Mouse (Mus musculus): Measurements from ENCODE around the gene Cdhr1. TPM values are rescaled to one million over a fixed set of nuclear protein-coding genes. Genes with fewer than 3 reads are reported as not detected.
A peak's percentile ranks its signal among the peaks of the same experiment; 100 is the strongest.

The Cdhr1 gene
- polyA plus RNA-seq, 1 experiment from 2014 or later = 5.0 TPM

DNA sequence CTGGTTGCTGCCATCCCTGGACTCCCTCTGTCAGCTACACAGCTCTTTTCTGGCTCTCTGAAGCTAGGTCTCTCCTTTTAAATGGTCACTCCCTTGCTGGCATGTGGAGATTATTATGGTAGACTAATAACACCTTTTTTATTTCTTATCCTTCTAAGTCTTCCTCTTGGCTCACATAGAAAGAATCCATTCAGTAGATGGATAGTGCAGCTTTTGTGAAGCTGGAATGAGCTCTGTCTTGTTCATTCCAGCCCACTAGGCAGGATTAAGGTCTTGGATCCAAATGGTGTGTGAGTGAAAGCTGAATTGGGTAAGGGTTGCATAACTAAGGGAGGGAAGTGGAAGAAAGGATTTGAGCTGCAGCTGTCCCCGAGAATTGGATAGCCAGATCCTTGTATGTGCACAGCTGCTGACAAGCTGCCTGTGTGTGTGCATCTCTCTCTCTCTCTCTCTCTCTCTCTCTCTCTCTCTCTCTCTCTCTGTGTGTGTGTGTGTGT is 49.2 kb downstream of the Cdhr1 start, which contains the start of gene Rgr:
Gene Rgr (minus strand): TSS at position 51 of the 497 bp plus-strand sequence.
- Histone ChIP-seq H3K9ac (ENCODE audit: low read depth, low read length) (no peak within 1 kb of the TSS), H3K36me3 (ENCODE audit: control insufficient read depth, insufficient read depth, low read length) (no peaks in the 10 kb centered on the region), H3K27ac (ENCODE audit: low read length) (no peak within 1 kb of the TSS), H3K4me3 (ENCODE audit: low read depth, low read length) (no peak within 1 kb of the TSS), H3K27me3 (ENCODE audit: control insufficient read depth, insufficient read depth, low read depth, low read length) (no peaks in the 10 kb centered on the region), H3K9me3 (replicated peaks; ENCODE audit: control insufficient read depth, low read length, poor library complexity, severe bottlenecking) (no peaks in the 10 kb centered on the region), H3K4me1 (ENCODE audit: control insufficient read depth, insufficient read depth, low read length) (no peaks in the 10 kb centered on the region), H3K4me2 (ENCODE audit: low read length) (no peak within 1 kb of the TSS)
- no peak for ATAC-seq
- 25% methylated on average over 1 of the region's 1 CpGs for WGBS

GRCm38 (mm10) chr14:37034432-37034831 is 63.7 kb downstream of the Cdhr1 start:
- H3K27ac ChIP-seq (ENCODE audit: low read length) = no peak overlapping the region

DNA sequence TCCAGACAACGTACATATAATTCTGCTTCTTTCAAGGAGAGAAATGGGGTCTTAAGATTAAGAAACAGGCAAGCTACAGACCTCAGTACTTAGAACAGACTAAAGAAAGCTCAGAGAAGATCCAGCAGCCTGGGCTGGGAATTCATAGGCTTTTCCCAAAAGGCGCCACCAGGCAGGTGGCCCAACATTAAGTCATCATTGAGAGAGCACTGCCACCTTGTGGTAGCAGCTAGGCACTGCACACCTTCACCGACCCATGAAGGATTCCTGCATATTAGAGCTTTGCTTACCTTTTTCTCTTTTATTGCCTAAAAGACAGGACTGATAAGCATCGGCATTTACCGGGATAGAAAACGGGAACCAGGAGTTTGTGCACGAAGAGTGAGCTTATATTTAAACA is 64.9 kb downstream of the Cdhr1 start:
- Histone ChIP-seq H3K9me3 (replicated peaks; ENCODE audit: control insufficient read depth, low read length, poor library complexity, severe bottlenecking) (no peaks in the 10 kb centered on the region), H3K4me1 (ENCODE audit: control insufficient read depth, insufficient read depth, low read length) (peaks cover 4% of the 10 kb centered on the region; the same call in 1 of the 2 replicates), H3K36me3 (ENCODE audit: control insufficient read depth, insufficient read depth, low read length) (no peaks in the 10 kb centered on the region), H3K27ac (ENCODE audit: low read length) (no peak overlapping the region), H3K4me3 (ENCODE audit: low read depth, low read length) (no peak overlapping the region), H3K4me2 (ENCODE audit: low read length) (no peak overlapping the region), H3K27me3 (ENCODE audit: control insufficient read depth, insufficient read depth, low read depth, low read length) (no peaks in the 10 kb centered on the region), H3K9ac (ENCODE audit: low read depth, low read length) (no peak overlapping the region)
- ATAC-seq = peak; percentile 56
- 15% methylated on average over 7 of the region's 7 CpGs for WGBS

More at GRCm38 (mm10) chr14:37034432-37034831, 63.7 kb downstream of the Cdhr1 start:
- no peak overlapping the region for H3K4me2 ChIP-seq (ENCODE audit: low read length)
- H3K27me3 ChIP-seq (ENCODE audit: control insufficient read depth, insufficient read depth, low read depth, low read length) = no peaks in the 10 kb centered on the region
- H3K9ac ChIP-seq (ENCODE audit: low read depth, low read length) = no peak overlapping the region
- no peak overlapping the region for H3K4me3 ChIP-seq (ENCODE audit: low read depth, low read length)
- H3K9me3 ChIP-seq (replicated peaks; ENCODE audit: control insufficient read depth, low read length, poor library complexity, severe bottlenecking) = no peaks in the 10 kb centered on the region
- ATAC-seq = no peak
- 57% methylated on average over 5 of the region's 5 CpGs for WGBS
- peaks cover 4% of the 10 kb centered on the region; the same call in 1 of the 2 replicates for H3K4me1 ChIP-seq (ENCODE audit: control insufficient read depth, insufficient read depth, low read length)
- H3K36me3 ChIP-seq (ENCODE audit: control insufficient read depth, insufficient read depth, low read length) = no peaks in the 10 kb centered on the region

DNA sequence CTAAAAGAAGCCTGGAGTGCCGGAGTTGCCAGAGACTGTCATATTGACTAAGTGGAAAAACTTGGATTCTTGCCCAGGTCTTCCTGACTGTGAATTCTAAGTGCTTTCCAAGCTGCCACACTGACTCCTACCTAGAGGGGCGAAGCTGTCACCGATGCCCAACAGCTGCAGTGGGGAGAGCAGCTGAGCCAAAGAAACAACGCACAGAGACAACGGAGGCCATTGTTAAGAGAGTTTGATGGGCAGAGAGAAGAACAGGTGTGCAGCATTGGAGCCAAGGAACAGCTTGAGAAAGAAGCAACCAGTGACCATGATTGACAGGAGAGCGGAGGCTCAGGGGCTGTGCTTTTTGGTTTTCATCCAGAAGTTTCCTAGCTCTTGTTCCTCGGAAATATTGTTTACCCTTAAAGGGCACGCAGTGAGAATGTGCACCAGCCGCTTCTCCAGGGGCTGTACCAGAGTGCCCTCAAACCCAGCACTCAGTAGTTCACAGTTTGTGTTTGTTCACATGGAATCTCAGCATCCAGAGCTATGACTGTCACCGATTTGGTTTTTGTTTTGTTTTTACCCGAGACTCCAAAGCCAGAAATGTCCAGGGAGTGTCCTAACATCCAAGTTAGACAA is 65.6 kb downstream of the Cdhr1 start:
- no peak overlapping the region for H3K27ac ChIP-seq (ENCODE audit: low read length)
- H3K27me3 ChIP-seq (ENCODE audit: control insufficient read depth, insufficient read depth, low read depth, low read length) = no peaks in the 10 kb centered on the region
- H3K4me2 ChIP-seq (ENCODE audit: low read length) = no peak overlapping the region
- no peaks in the 10 kb centered on the region for H3K36me3 ChIP-seq (ENCODE audit: control insufficient read depth, insufficient read depth, low read length)
- peak; percentile 66; the same call in 1 of the 2 replicates for ATAC-seq
- no peak overlapping the region for H3K9ac ChIP-seq (ENCODE audit: low read depth, low read length)
- H3K4me1 ChIP-seq (ENCODE audit: control insufficient read depth, insufficient read depth, low read length) = peaks cover 4% of the 10 kb centered on the region; the same call in 1 of the 2 replicates
- 57% methylated on average over 11 of the region's 11 CpGs for WGBS
- H3K9me3 ChIP-seq (replicated peaks; ENCODE audit: control insufficient read depth, low read length, poor library complexity, severe bottlenecking) = no peaks in the 10 kb centered on the region
- H3K4me3 ChIP-seq (ENCODE audit: low read depth, low read length) = no peak overlapping the region

DNA sequence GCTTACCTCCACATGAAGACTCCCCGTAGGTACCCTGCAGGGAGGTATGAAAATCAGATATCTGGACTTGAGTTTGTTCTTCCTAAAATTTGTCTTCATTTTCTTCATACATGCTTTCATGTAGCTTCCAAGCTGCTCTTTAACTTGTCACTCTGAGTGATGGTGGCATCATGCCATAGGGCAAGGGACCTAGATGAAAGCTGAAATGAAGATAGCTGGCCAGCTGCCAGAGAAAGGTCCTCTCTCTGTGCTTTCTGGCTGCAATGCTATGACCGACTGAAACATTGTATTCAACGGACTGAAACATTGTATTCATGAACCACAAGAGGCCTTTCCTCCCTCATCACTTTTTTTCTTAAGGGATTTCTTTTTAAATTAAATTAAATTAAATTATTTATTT is 69.6 kb downstream of the Cdhr1 start:
- 83% methylated on average over 3 of the region's 3 CpGs for WGBS
- Histone ChIP-seq H3K36me3 (ENCODE audit: control insufficient read depth, insufficient read depth, low read length) (no peaks in the 10 kb centered on the region), H3K27ac (ENCODE audit: low read length) (no peak overlapping the region), H3K9me3 (replicated peaks; ENCODE audit: control insufficient read depth, low read length, poor library complexity, severe bottlenecking) (no peaks in the 10 kb centered on the region), H3K4me1 (ENCODE audit: control insufficient read depth, insufficient read depth, low read length) (peaks cover 4% of the 10 kb centered on the region; the same call in 1 of the 2 replicates), H3K4me2 (ENCODE audit: low read length) (no peak overlapping the region), H3K9ac (ENCODE audit: low read depth, low read length) (no peak overlapping the region), H3K4me3 (ENCODE audit: low read depth, low read length) (no peak overlapping the region), H3K27me3 (ENCODE audit: control insufficient read depth, insufficient read depth, low read depth, low read length) (no peaks in the 10 kb centered on the region)
- no peak for ATAC-seq

- H3K9ac ChIP-seq (ENCODE audit: low read depth, low read length) = no peak overlapping the region
- H3K4me2 ChIP-seq (ENCODE audit: low read length) = no peak overlapping the region
- no peaks in the 10 kb centered on the region for H3K36me3 ChIP-seq (ENCODE audit: control insufficient read depth, insufficient read depth, low read length)
- H3K27me3 ChIP-seq (ENCODE audit: control insufficient read depth, insufficient read depth, low read depth, low read length) = no peaks in the 10 kb centered on the region
- peaks cover 2% of the 10 kb centered on the region; the same call in 1 of the 2 replicates for H3K4me1 ChIP-seq (ENCODE audit: control insufficient read depth, insufficient read depth, low read length)
- H3K4me3 ChIP-seq (ENCODE audit: low read depth, low read length) = no peak overlapping the region
- H3K27ac ChIP-seq (ENCODE audit: low read length) = no peak overlapping the region
- WGBS = 93% methylated on average over 3 of the region's 3 CpGs
- no peaks in the 10 kb centered on the region for H3K9me3 ChIP-seq (replicated peaks; ENCODE audit: control insufficient read depth, low read length, poor library complexity, severe bottlenecking)
- ATAC-seq = no peak
Measured at GRCm38 (mm10) chr14:37027951-37028350, 70.2 kb downstream of the Cdhr1 start.

Other genes with a start within 250 kb of the Cdhr1 start
- 92.9 and 97.5 TPM in 2 replicates for gene Ccser2, start 129.6 kb downstream of the Cdhr1 start, polyA plus RNA-seq (2015; fragmentation: Nextera tagmentation; extraction: Ambion mirVana)
- gene Rgr, start 49.4 kb downstream of the Cdhr1 start, polyA plus RNA-seq (2015; fragmentation: Nextera tagmentation; extraction: Ambion mirVana) = not detected in 2 replicates
- not detected in 2 replicates for gene Lrit1, start 43.5 kb downstream of the Cdhr1 start, polyA plus RNA-seq (2015; fragmentation: Nextera tagmentation; extraction: Ambion mirVana)
- gene Lrit2, start 30.4 kb downstream of the Cdhr1 start, polyA plus RNA-seq (2015; fragmentation: Nextera tagmentation; extraction: Ambion mirVana) = not detected in 2 replicates
- gene 2610528A11Rik, start 15.7 kb upstream of the Cdhr1 start, polyA plus RNA-seq (2015; fragmentation: Nextera tagmentation; extraction: Ambion mirVana) = not detected in 2 replicates
- 189 and 197 TPM in 2 replicates for gene Ghitm, start 36.9 kb upstream of the Cdhr1 start, polyA plus RNA-seq (2015; fragmentation: Nextera tagmentation; extraction: Ambion mirVana)

Measured in midbrain, embryonic 16.5 days (tissue).